Mouse (Mus musculus) intestine, embryonic 15.5 days (tissue): ENCODE measurements around the gene Actr8. TPM values are rescaled to one million over a fixed set of nuclear protein-coding genes. Genes with fewer than 3 reads are reported as not detected.
A peak's percentile ranks its signal among the peaks of the same experiment; 100 is the strongest.

Experiments
- ATAC-seq: fragments of 200-750 bp; cut with Nextera tagmentation; 2 replicates; pipeline ENCODE4 v1.8.0; 2017; ENCODE audit warnings: moderate TSS enrichment, moderate library complexity
- H3K27ac ChIP-seq: fragments of 300-500 bp; sonication (generic); 2 replicates; pipeline ENCODE4 v1.5.1; 2015; ENCODE audit warnings: mild to moderate bottlenecking, inconsistent platforms
- H3K27me3 ChIP-seq: fragments of 300-500 bp; sonication (generic); replicated peaks from 2 replicates; pipeline ENCODE4 v1.6.1; 2015; ENCODE audit warnings: inconsistent platforms
- H3K36me3 ChIP-seq: fragments of 300-500 bp; sonication (generic); 2 replicates; pipeline ENCODE4 v1.6.1; 2015; ENCODE audit warnings: inconsistent platforms
- H3K4me1 ChIP-seq: fragments of 300-500 bp; sonication (generic); replicated peaks from 2 replicates; pipeline ENCODE4 v1.6.1; 2015; ENCODE audit warnings: inconsistent platforms
- H3K4me2 ChIP-seq: fragments of 300-500 bp; sonication (generic); replicated peaks from 2 replicates; pipeline ENCODE4 v1.6.1; 2015; ENCODE audit warnings: mild to moderate bottlenecking, inconsistent platforms
- H3K4me3 ChIP-seq: fragments of 300-500 bp; sonication (generic); replicated peaks from 2 replicates; pipeline ENCODE4 v1.5.1; 2015; ENCODE audit warnings: inconsistent platforms
- H3K9ac ChIP-seq: fragments of 300-500 bp; sonication (generic); 2 replicates; pipeline ENCODE4 v1.6.1; 2015; ENCODE audit warnings: inconsistent platforms
- H3K9me3 ChIP-seq: fragments of 300-500 bp; sonication (generic); 2 replicates; pipeline ENCODE4 v1.6.1; 2016; ENCODE audit warnings: inconsistent platforms
- WGBS: fragments of 180-500 bp; shearing (Covaris S2); methylation state at CpG from one replicate; pipeline ENCODE4 v1.1.7; 2015; 5-methylcytosine and 5-hydroxymethylcytosine counted together
- polyA plus RNA-seq: library from polyadenylated mRNA; unstranded; fragments of >200 nt; fragmentation: Nextera tagmentation; extraction: Ambion mirVana; gene quantifications from 2 replicates; pipeline ENCODE4 v1.2.1, GENCODE M21; 2015

The Actr8 gene
- polyA plus RNA-seq, 1 experiment from 2014 or later, result 51.9 TPM

GRCm38 (mm10) chr14:29998747-29999474 lies 20.8 kb downstream of the Actr8 start:
- H3K4me1 ChIP-seq, result 0 out of 2 replicates have a peak, but pooled peaks cover 12% of the 10 kb centered on the region
- WGBS, result 73% methylated on average over 13 of the region's 13 CpGs
- no peak for ATAC-seq

GRCm38 (mm10) chr14:29999475-29999811 lies 21.3 kb downstream of the Actr8 start:
- 70% methylated on average over 3 of the region's 3 CpGs for WGBS
- H3K9ac ChIP-seq, result no peak overlapping the region
- no peak overlapping the region for H3K4me3 ChIP-seq
- H3K9me3 ChIP-seq, result no peaks in the 10 kb centered on the region
- H3K27me3 ChIP-seq, result no peaks in the 10 kb centered on the region
- ATAC-seq, result peak; percentile 35
- peaks cover 5% of the 10 kb centered on the region; the same call in 1 of the 2 replicates for H3K36me3 ChIP-seq
- H3K4me1 ChIP-seq, result 0 out of 2 replicates have a peak, but pooled peaks cover 12% of the 10 kb centered on the region
- no peak overlapping the region for H3K4me2 ChIP-seq
- H3K27ac ChIP-seq, result no peak overlapping the region

More at GRCm38 (mm10) chr14:29998747-29999474, 20.8 kb downstream of the Actr8 start:
- H3K4me3 ChIP-seq, result no peak overlapping the region
- H3K4me2 ChIP-seq, result no peak overlapping the region
- no peak overlapping the region for H3K27ac ChIP-seq
- H3K9me3 ChIP-seq, result no peaks in the 10 kb centered on the region
- H3K27me3 ChIP-seq, result no peaks in the 10 kb centered on the region
- no peak overlapping the region for H3K9ac ChIP-seq
- peaks cover 7% of the 10 kb centered on the region; the same call in 1 of the 2 replicates for H3K36me3 ChIP-seq

DNA sequence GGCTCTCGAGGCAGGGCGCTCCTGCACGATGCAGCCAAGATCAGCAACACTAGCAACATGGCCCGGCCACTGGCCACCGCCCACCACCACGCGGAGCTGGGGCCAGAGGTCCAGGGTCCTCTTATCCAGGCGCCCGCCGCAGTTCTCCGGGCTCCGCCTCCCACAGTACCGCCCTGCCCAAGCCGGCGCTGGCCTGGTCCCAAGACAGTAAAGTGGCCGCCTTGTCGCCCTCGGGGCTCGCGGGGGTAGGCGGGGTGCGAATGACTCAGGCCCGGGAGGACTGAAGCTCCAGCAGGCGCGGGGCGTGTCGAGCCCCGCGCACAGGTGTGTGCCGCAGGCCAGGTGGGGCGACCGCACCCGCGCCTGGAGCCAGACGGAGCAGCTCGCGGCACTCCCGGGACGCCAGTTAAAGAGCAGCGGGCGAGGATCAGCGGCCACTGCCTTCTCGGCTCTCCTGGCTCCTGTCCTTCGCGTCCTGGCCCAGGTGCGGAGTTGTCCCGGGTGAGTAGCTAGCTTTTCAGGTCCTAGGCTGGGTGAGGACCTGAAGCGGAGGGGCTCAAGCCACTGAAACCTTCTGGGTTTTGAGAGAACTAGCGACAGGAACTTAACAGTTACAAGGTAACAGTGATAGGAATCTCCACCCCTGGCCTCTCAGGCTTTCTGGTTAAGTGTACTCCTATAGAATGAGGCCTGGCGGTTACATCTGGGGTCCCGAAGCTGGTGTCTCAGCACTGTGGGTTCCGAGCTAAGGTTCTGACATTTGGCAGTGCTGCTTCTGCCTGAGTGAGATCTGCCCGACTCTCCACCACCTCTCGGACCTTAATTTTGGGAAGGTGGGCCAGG lies 30.8 kb downstream of the Actr8 start, which contains the start of the genes Il17rb and Chdh:
Gene Il17rb, minus strand, starts transcription at position 164 of the 843 bp plus-strand sequence.
Gene Chdh, plus strand, starts transcription at position 291 of the 843 bp plus-strand sequence.
- Histone ChIP-seq H3K27me3 (peaks cover 18% of the 10 kb centered on the region; the same call in 1 of the 2 replicates), H3K4me2 (peak within 1 kb of the TSS; percentile 91), H3K4me1 (peaks cover 16% of the 10 kb centered on the region), H3K9ac (peak within 1 kb of the TSS; percentile 33; the same call in 1 of the 2 replicates), H3K4me3 (peak within 1 kb of the TSS; percentile 42), H3K36me3 (no peaks in the 10 kb centered on the region), H3K27ac (no peak within 1 kb of the TSS), H3K9me3 (no peaks in the 10 kb centered on the region)
- peak; percentile 89 for ATAC-seq
- 7% methylated on average over 54 of the region's 54 CpGs for WGBS

DNA sequence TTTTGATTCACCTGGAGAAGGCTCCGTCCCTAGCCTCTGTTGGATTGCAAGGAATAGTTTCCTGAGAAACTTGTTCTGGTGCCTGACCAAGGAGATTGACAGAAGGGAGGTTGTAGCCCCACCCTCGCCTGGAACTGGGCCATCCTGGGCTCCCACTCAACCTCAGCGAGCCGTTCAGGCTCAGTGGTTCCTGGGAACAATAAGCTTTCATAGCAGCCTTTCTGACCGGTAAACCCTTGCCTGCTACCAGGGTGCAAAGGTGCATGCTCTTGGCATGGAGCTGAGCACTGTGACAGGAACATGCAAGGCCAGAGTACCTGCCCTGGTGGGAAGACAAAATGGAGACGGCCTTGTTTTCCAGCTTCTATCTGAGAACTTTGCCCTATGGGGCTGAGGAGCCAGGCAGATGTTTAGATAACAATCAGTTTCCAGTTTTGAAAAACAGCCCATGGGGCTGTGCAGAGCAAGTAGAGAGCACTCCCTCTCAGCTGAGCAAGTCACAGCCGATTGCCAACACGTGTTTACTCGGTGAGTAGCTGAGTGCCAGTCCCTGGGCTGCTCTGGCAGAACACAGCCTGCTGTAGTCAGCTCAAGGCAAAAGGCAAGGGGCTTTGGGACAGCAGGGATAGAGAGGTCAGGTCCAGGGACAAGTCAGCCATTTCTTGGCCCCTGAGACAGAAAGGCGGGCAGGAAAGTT lies 31.9 kb downstream of the Actr8 start:
- Histone ChIP-seq H3K9me3 (no peaks in the 10 kb centered on the region), H3K27ac (no peak overlapping the region), H3K9ac (no peak overlapping the region), H3K4me1 (peaks cover 16% of the 10 kb centered on the region), H3K4me3 (no peak overlapping the region), H3K4me2 (peak overlapping the region; percentile 91), H3K36me3 (no peaks in the 10 kb centered on the region), H3K27me3 (peaks cover 18% of the 10 kb centered on the region; the same call in 1 of the 2 replicates)
- WGBS, result 63% methylated on average over 10 of the region's 10 CpGs
- ATAC-seq, result peak; percentile 46

DNA sequence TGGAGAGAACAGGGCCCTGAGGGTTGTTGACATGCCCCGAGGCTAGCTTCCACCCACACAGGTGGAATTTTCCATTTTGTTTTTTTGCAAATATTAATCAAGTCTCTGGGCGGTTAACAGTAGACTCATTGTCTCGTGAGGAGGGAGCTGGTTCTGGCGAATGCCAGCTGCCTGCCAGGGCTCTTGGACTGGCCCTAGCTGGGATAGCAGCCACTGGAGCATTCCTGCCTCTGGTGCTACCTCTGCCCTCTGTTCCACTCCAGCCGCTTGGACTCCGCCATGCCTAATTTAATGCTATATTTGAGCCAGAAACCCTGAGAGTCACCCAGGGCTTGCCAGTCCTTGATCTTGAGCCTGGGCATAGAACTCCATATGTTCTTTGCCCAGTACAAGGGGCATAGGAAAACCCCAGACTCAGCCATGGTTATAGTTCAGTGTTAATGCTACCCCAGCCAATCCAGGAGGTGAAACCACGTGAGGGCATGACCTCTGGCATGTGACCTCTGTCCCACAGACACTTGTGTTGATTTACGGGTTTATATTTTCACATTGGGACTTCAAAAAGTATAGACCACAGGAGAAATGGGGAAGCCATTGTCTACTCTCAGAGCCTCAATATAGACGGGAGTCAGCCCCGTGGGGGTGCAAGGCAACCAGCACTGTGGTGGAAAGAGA lies 33.9 kb downstream of the Actr8 start:
- H3K4me2 ChIP-seq, result no peak overlapping the region
- no peaks in the 10 kb centered on the region for H3K36me3 ChIP-seq
- no peak overlapping the region for H3K4me3 ChIP-seq
- no peaks in the 10 kb centered on the region for H3K9me3 ChIP-seq
- no peak overlapping the region for H3K9ac ChIP-seq
- H3K27me3 ChIP-seq, result peaks cover 16% of the 10 kb centered on the region; the same call in 1 of the 2 replicates
- H3K27ac ChIP-seq, result no peak overlapping the region
- no peak for ATAC-seq
- WGBS, result 75% methylated on average over 10 of the region's 10 CpGs
- peaks cover 16% of the 10 kb centered on the region for H3K4me1 ChIP-seq

GRCm38 (mm10) chr14:30014487-30014886 lies 36.4 kb downstream of the Actr8 start:
- H3K27ac ChIP-seq, result no peak overlapping the region
- ATAC-seq, result no peak
- H3K4me2 ChIP-seq, result no peak overlapping the region
- no peak overlapping the region for H3K4me3 ChIP-seq
- peaks cover 11% of the 10 kb centered on the region; the same call in 1 of the 2 replicates for H3K4me1 ChIP-seq
- H3K9me3 ChIP-seq, result no peaks in the 10 kb centered on the region
- WGBS, result 65% methylated on average over 10 of the region's 10 CpGs
- H3K9ac ChIP-seq, result no peak overlapping the region
- 0 out of 2 replicates have a peak, but pooled peaks cover 4% of the 10 kb centered on the region for H3K27me3 ChIP-seq
- no peaks in the 10 kb centered on the region for H3K36me3 ChIP-seq

- H3K4me1 ChIP-seq, result peaks cover 7% of the 10 kb centered on the region; the same call in 1 of the 2 replicates
- no peak overlapping the region for H3K4me3 ChIP-seq
- no peaks in the 10 kb centered on the region for H3K9me3 ChIP-seq
- no peak for ATAC-seq
- no peaks in the 10 kb centered on the region for H3K36me3 ChIP-seq
- H3K27ac ChIP-seq, result no peak overlapping the region
- 0 out of 2 replicates have a peak, but pooled peaks cover 4% of the 10 kb centered on the region for H3K27me3 ChIP-seq
- WGBS, result 68% methylated on average over 1 of the region's 1 CpGs
- no peak overlapping the region for H3K4me2 ChIP-seq
- no peak overlapping the region for H3K9ac ChIP-seq
These were observed 36.9 kb downstream of the Actr8 start for GRCm38 (mm10) chr14:30015008-30015407.

DNA sequence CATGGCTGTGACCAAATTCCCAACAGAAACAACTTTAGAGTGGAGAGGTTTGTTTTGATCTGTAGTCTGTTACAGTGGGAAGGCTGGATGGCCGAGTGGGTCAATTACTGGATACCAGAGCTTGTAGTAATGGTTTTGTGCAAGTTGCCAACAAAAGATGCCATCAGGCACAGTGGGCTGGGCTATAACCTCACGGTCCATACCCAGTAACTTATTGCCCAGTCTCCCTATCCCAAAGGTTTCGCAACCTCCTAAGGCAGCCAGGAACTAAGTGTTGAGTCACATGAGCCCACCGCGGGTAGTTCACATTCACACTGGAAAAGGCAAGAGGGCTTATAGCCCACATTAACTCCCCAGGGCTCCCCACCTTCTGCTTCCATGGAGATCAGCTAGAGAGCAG lies 38.5 kb downstream of the Actr8 start:
- H3K4me3 ChIP-seq, result no peak overlapping the region
- WGBS, result 83% methylated on average over 5 of the region's 5 CpGs
- ATAC-seq, result no peak
- no peak overlapping the region for H3K9ac ChIP-seq
- H3K4me2 ChIP-seq, result no peak overlapping the region
- no peaks in the 10 kb centered on the region for H3K9me3 ChIP-seq
- H3K27me3 ChIP-seq, result no peaks in the 10 kb centered on the region
- no peaks in the 10 kb centered on the region for H3K36me3 ChIP-seq
- no peak overlapping the region for H3K27ac ChIP-seq
- H3K4me1 ChIP-seq, result 0 out of 2 replicates have a peak, but pooled peaks cover 6% of the 10 kb centered on the region

- Histone ChIP-seq H3K9ac (no peak overlapping the region), H3K9me3 (no peaks in the 10 kb centered on the region), H3K27me3 (no peaks in the 10 kb centered on the region), H3K36me3 (no peaks in the 10 kb centered on the region), H3K4me1 (0 out of 2 replicates have a peak, but pooled peaks cover 6% of the 10 kb centered on the region), H3K4me3 (no peak overlapping the region), H3K27ac (no peak overlapping the region), H3K4me2 (no peak overlapping the region)
- peak; percentile 78 for ATAC-seq
- 76% methylated on average over 8 of the region's 8 CpGs for WGBS
These were observed 39.8 kb downstream of the Actr8 start for GRCm38 (mm10) chr14:30017794-30018462.

DNA sequence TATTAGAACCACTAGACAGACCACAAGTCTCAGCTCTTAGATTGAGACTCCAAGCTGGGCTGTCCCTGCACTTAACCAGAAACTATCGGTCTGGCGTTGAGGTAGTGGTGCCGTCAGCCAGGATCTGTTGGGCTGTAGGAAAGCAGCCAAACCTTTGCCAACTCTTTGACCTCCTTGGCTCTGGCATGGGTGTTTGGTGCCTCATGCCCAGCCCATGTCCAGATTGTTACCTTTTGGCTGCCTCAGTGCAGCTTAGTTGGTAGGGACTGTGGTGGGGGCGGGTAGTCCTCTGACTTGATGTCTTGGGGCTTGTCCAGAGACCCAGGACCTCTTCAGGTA lies 40.3 kb downstream of the Actr8 start:
- Histone ChIP-seq H3K27me3 (no peaks in the 10 kb centered on the region), H3K27ac (no peak overlapping the region), H3K36me3 (no peaks in the 10 kb centered on the region), H3K9ac (no peak overlapping the region), H3K9me3 (no peaks in the 10 kb centered on the region), H3K4me2 (no peak overlapping the region), H3K4me3 (no peak overlapping the region), H3K4me1 (0 out of 2 replicates have a peak, but pooled peaks cover 6% of the 10 kb centered on the region)
- ATAC-seq, result no peak
- WGBS, result 93% methylated on average over 4 of the region's 4 CpGs

- H3K9ac ChIP-seq, result no peak overlapping the region
- no peaks in the 10 kb centered on the region for H3K36me3 ChIP-seq
- H3K27ac ChIP-seq, result no peak overlapping the region
- no peaks in the 10 kb centered on the region for H3K9me3 ChIP-seq
- no peak overlapping the region for H3K4me2 ChIP-seq
- H3K4me1 ChIP-seq, result 0 out of 2 replicates have a peak, but pooled peaks cover 6% of the 10 kb centered on the region
- no peak for ATAC-seq
- H3K4me3 ChIP-seq, result no peak overlapping the region
- no peaks in the 10 kb centered on the region for H3K27me3 ChIP-seq
- WGBS, result 91% methylated on average over 6 of the region's 6 CpGs
These were observed 40.7 kb downstream of the Actr8 start for GRCm38 (mm10) chr14:30018846-30019245.
